Mouse (Mus musculus) heart, adult 2 months (tissue): Measurements from ENCODE around the gene Ehmt2.

ENCODE experiments used
- CTCF ChIP-seq: fragments of 200-600 bp; IDR thresholded peaks from 2 replicates; pipeline ENCODE4 v1.8.1; 2022; ENCODE audit warnings: antibody characterized with exemption, mild to moderate bottlenecking, moderate library complexity
- EP300 ChIP-seq: fragments of 200-500 bp; IDR thresholded peaks from 2 replicates; pipeline ENCODE4 v1.6.1; 2011; ENCODE audit warnings: low read depth, low read length, control low read depth; ENCODE audit not compliant: insufficient read depth
- POLR2A ChIP-seq: fragments of 200-500 bp; IDR thresholded peaks from 2 replicates; pipeline ENCODE4 v1.6.1; 2011; ENCODE audit warnings: mild to moderate bottlenecking, low read depth, low read length, control low read depth; ENCODE audit not compliant: insufficient read depth

DNA sequence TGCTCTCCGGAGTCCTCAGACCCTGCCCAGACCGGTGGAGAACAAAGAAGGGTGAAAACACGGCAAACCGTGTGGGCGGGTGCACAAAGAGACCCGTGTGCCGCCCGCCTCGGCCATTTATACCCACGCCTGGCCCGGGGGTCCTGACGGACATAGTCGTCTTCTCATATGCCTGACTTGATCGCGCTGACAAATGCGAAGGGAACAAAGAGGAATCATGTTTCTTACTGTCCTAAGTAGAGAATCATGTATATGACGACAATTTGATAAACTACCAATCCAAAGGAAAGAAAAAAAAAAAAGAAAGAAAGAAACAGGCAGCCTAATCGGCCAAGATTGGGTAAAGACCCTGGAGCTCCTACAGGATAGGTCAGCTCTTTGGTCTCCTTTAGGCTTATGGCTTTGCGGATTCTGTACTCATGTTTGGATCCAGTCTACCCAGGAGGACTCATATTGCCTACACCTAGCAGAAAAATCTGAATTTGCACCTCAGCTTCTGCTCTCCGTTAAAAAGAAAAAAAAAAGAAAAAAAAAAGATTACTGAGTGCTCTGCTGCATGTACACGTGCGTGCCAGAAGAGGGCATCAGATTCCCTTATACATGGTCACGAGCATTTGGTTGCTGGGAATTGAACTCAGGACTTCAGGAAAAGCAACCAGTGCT lies 54.2 kb downstream of the Ehmt2 start:
- peak; percentile 64; the same call in 1 of the 2 replicates for TF ChIP-seq EP300
- peak; percentile 93 for TF ChIP-seq POLR2A
- peak; percentile 94 for TF ChIP-seq CTCF
